Mouse (Mus musculus): Measurements from ENCODE around the gene BC003965. TPM values are rescaled to one million over a fixed set of nuclear protein-coding genes. Genes with fewer than 3 reads are reported as not detected.

The BC003965 gene
- polyA plus RNA-seq, 1 experiment from 2014 or later: 34.4 TPM

Other genes starting within 250 kb of the BC003965 start
- gene Mapk8ip3, start 247.6 kb upstream of the BC003965 start, polyA plus RNA-seq (2014; fragmentation: Nextera tagmentation; extraction: Ambion mirVana): 31.7 and 36.5 TPM in 2 replicates
- 283 and 284 TPM in 2 replicates for gene Jpt2, start 223.9 kb upstream of the BC003965 start, polyA plus RNA-seq (2014; fragmentation: Nextera tagmentation; extraction: Ambion mirVana)
- 10.8 and 11.2 TPM in 2 replicates for gene Cramp1l, start 168.8 kb upstream of the BC003965 start, polyA plus RNA-seq (2014; fragmentation: Nextera tagmentation; extraction: Ambion mirVana)
- gene Ift140, start 168.5 kb upstream of the BC003965 start, polyA plus RNA-seq (2014; fragmentation: Nextera tagmentation; extraction: Ambion mirVana): 20.9 and 21.2 TPM in 2 replicates
- 9.5 and 10.4 TPM in 2 replicates for gene Tmem204, start 101.0 kb upstream of the BC003965 start, polyA plus RNA-seq (2014; fragmentation: Nextera tagmentation; extraction: Ambion mirVana)
- gene Telo2, start 68.6 kb upstream of the BC003965 start, polyA plus RNA-seq (2014; fragmentation: Nextera tagmentation; extraction: Ambion mirVana): 22.5 and 23.2 TPM in 2 replicates
- not detected in 2 replicates for gene Ptx4, start 63.8 kb upstream of the BC003965 start, polyA plus RNA-seq (2014; fragmentation: Nextera tagmentation; extraction: Ambion mirVana)
- gene Clcn7, start 51.2 kb upstream of the BC003965 start, polyA plus RNA-seq (2014; fragmentation: Nextera tagmentation; extraction: Ambion mirVana): 16.7 and 20.4 TPM in 2 replicates
- gene Ccdc154, start 22.1 kb upstream of the BC003965 start, polyA plus RNA-seq (2014; fragmentation: Nextera tagmentation; extraction: Ambion mirVana): not detected in 2 replicates
- not detected in 2 replicates for gene Gm38655, start 9.1 kb upstream of the BC003965 start, polyA plus RNA-seq (2014; fragmentation: Nextera tagmentation; extraction: Ambion mirVana)
- gene Unkl, start 3.8 kb downstream of the BC003965 start, polyA plus RNA-seq (2014; fragmentation: Nextera tagmentation; extraction: Ambion mirVana): 4.2 and 6.4 TPM in 2 replicates
- gene Gnptg, start 55.6 kb downstream of the BC003965 start, polyA plus RNA-seq (2014; fragmentation: Nextera tagmentation; extraction: Ambion mirVana): 59.5 and 63.2 TPM in 2 replicates
- 62.5 and 64.3 TPM in 2 replicates for gene Tsr3, start 55.6 kb downstream of the BC003965 start, polyA plus RNA-seq (2014; fragmentation: Nextera tagmentation; extraction: Ambion mirVana)
- gene Baiap3, start 71.8 kb downstream of the BC003965 start, polyA plus RNA-seq (2014; fragmentation: Nextera tagmentation; extraction: Ambion mirVana): 1.3 and 1.4 TPM in 2 replicates
- 863 and 877 TPM in 2 replicates for gene Ube2i, start 90.1 kb downstream of the BC003965 start, polyA plus RNA-seq (2014; fragmentation: Nextera tagmentation; extraction: Ambion mirVana)
- not detected in 2 replicates for gene Prss34, start 113.8 kb downstream of the BC003965 start, polyA plus RNA-seq (2014; fragmentation: Nextera tagmentation; extraction: Ambion mirVana)
- not detected in 2 replicates for gene Prss28, start 124.1 kb downstream of the BC003965 start, polyA plus RNA-seq (2014; fragmentation: Nextera tagmentation; extraction: Ambion mirVana)
- not detected in 2 replicates for gene Prss29, start 134.1 kb downstream of the BC003965 start, polyA plus RNA-seq (2014; fragmentation: Nextera tagmentation; extraction: Ambion mirVana)
- not detected in 2 replicates for gene Tpsab1, start 161.0 kb downstream of the BC003965 start, polyA plus RNA-seq (2014; fragmentation: Nextera tagmentation; extraction: Ambion mirVana)
- gene Tpsb2, start 181.8 kb downstream of the BC003965 start, polyA plus RNA-seq (2014; fragmentation: Nextera tagmentation; extraction: Ambion mirVana): not detected in 2 replicates
- not detected in 2 replicates for gene Tpsg1, start 184.7 kb downstream of the BC003965 start, polyA plus RNA-seq (2014; fragmentation: Nextera tagmentation; extraction: Ambion mirVana)
- 3.5 and 4.3 TPM in 2 replicates for gene Cacna1h, start 249.2 kb downstream of the BC003965 start, polyA plus RNA-seq (2014; fragmentation: Nextera tagmentation; extraction: Ambion mirVana)

All from midbrain, embryonic 11.5 days (tissue).